In the genomic region with DNA sequence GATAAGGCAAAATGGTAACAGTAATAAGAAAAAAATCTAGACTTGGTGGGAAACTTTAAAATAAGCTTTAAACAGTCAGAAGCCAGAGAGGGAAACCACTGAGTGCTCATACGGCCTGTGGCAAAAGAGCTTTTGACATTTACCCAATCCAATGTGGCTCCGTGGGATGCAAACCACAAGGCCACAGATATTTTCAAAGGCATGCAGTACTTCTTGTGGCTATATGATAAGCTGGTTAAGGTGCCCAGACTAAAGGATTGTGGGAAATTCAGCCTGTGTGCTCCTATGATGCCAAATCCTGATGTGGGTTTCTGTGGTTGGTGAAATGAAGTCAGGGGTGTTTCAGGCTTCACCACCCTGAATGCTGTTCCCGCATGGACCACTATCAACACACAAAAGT, we compare ENCODE assay signal across 19 mouse cellular contexts.
"Had no signal": no experiment of that assay in that cellular context is flagged by ENCODE, and none has a peak within 500 bp of the region (broad histone marks: within the 10 kb centered on the region; RNA-seq: fewer than 3 reads in every experiment).

No protein-coding gene starts in this region.

- ATAC-seq: midbrain, embryonic 16.5 days had no signal

- H3K27ac ChIP-seq: midbrain, embryonic 10.5 days; midbrain, embryonic 12.5 days; neural tube, embryonic 13.5 days; neural tube, embryonic 15.5 days; stomach, embryonic 15.5 days; stomach, postnatal 0 days had no signal

- H3K4me2 ChIP-seq: lung, embryonic 14.5 days; midbrain, embryonic 12.5 days; neural tube, embryonic 13.5 days; neural tube, embryonic 15.5 days; stomach, embryonic 15.5 days had no signal

- H3K9me3 ChIP-seq: midbrain, embryonic 10.5 days; midbrain, embryonic 12.5 days; neural tube, embryonic 13.5 days; neural tube, embryonic 15.5 days; stomach, embryonic 15.5 days had no signal

- H3K9ac ChIP-seq: lung, embryonic 14.5 days; midbrain, embryonic 12.5 days; neural tube, embryonic 13.5 days; neural tube, embryonic 15.5 days; stomach, embryonic 15.5 days had no signal

- DNase-seq: lung, adult 18-20 months; lung, embryonic 14.5 days; lung, postnatal 10 days; lung, postnatal 4 days; midbrain, embryonic 14.5 days; retina, postnatal 1 day; right cerebral cortex, adult 18-20 months; right cerebral cortex, postnatal 14 days; thymus, adult 2 months; thymus, postnatal 25 days; thymus, postnatal 4 days had no signal

- H3K4me3 ChIP-seq: midbrain, embryonic 10.5 days; midbrain, embryonic 12.5 days; myocyte; neural tube, embryonic 13.5 days; neural tube, embryonic 15.5 days; stomach, embryonic 15.5 days had no signal

- H3K27me3 ChIP-seq: midbrain, embryonic 12.5 days; neural tube, embryonic 13.5 days; neural tube, embryonic 15.5 days; stomach, embryonic 15.5 days had no signal

- H3K36me3 ChIP-seq: midbrain, embryonic 10.5 days; midbrain, embryonic 12.5 days; neural tube, embryonic 13.5 days; neural tube, embryonic 15.5 days; stomach, embryonic 15.5 days had no signal
